Mouse (Mus musculus): ENCODE results near the gene Aox1.

DNA sequence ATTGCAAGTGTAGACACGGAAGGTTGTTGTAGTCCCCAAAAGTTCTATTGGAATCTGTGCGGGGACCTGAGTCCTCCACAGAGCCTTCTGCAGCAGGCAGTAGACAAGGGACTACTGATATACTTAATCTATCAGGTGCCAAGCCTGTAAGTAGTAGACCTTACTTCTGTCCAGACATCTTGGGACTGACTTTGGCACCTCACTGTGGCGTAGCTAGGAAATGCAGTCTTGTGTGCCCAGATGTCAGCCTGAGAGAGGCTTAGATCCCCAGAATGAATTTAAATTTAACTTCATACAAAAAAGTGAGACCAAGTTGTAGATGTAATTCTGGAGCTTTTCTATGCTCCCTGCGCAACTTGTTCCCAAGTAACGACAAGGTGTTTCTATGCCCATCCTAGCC is 50.0 kb downstream of the Aox1 start:
- TF ChIP-seq TAL1 (conservative IDR thresholded peaks at IDR 0.05; ENCODE audit: low read depth, low read length): no peak
- no peak for TF ChIP-seq CTCF (IDR thresholded peaks at IDR 0.05; ENCODE audit: low read depth, low read length)
- no peak for TF ChIP-seq POLR2AphosphoS5 (IDR thresholded peaks at IDR 0.05; ENCODE audit: insufficient replicate concordance, low read depth, low read length)
- no peak for TF ChIP-seq GATA1 (IDR thresholded peaks at IDR 0.05; ENCODE audit: borderline replicate concordance, low read length)
- TF ChIP-seq GATA2 (IDR thresholded peaks at IDR 0.05; ENCODE audit: borderline replicate concordance, low read depth, low read length): no peak
